Mouse (Mus musculus): ENCODE data around the gene Bri3bp. TPM values are rescaled to one million over a fixed set of nuclear protein-coding genes. Genes with fewer than 3 reads are reported as not detected.
"Not testable (repeated sequence)": the region's sequence is repeated elsewhere in the genome, so short reads cannot be mapped to it uniquely, and the experiment has no call there.

The Bri3bp gene
- polyA plus RNA-seq, 1 experiment from 2014 or later = 18.4 TPM

GRCm38 (mm10) chr5:125418636-125419035 is 22.7 kb upstream of the Bri3bp start:
- H3K4me1 ChIP-seq (ENCODE audit: control insufficient read depth, low read depth, low read length) = no peaks in the 10 kb centered on the region
- H3K27ac ChIP-seq (ENCODE audit: low read length) = no peak overlapping the region
- no peaks in the 10 kb centered on the region for H3K9me3 ChIP-seq (replicated peaks; ENCODE audit: control insufficient read depth, low read length)
- no peaks in the 10 kb centered on the region for H3K27me3 ChIP-seq (ENCODE audit: control insufficient read depth, insufficient read depth, low read depth, low read length)
- no peak for ATAC-seq (ENCODE audit: low read depth)
- WGBS (ENCODE audit: insufficient replicate concordance) = 79% methylated on average over 12 of the region's 12 CpGs
- H3K36me3 ChIP-seq (ENCODE audit: control insufficient read depth, insufficient read depth) = peaks cover 34% of the 10 kb centered on the region
- no peak overlapping the region for H3K4me3 ChIP-seq (ENCODE audit: low read depth, low read length)
- no peak overlapping the region for H3K9ac ChIP-seq (ENCODE audit: low read depth, low read length)
- no peak overlapping the region for H3K4me2 ChIP-seq (ENCODE audit: low read depth, low read length)

GRCm38 (mm10) chr5:125419124-125419523 is 22.2 kb upstream of the Bri3bp start:
- H3K36me3 ChIP-seq (ENCODE audit: control insufficient read depth, insufficient read depth) = peaks cover 38% of the 10 kb centered on the region
- 49% methylated on average over 11 of the region's 11 CpGs for WGBS (ENCODE audit: insufficient replicate concordance)

GRCm38 (mm10) chr5:125425698-125426276 is 15.6 kb upstream of the Bri3bp start:
- Histone ChIP-seq H3K9ac (ENCODE audit: low read depth, low read length) (no peak overlapping the region), H3K4me3 (ENCODE audit: low read depth, low read length) (no peak overlapping the region), H3K36me3 (ENCODE audit: control insufficient read depth, insufficient read depth) (peaks cover 48% of the 10 kb centered on the region), H3K4me1 (ENCODE audit: control insufficient read depth, low read depth, low read length) (no peaks in the 10 kb centered on the region), H3K4me2 (ENCODE audit: low read depth, low read length) (no peak overlapping the region), H3K27me3 (ENCODE audit: control insufficient read depth, insufficient read depth, low read depth, low read length) (no peaks in the 10 kb centered on the region), H3K27ac (ENCODE audit: low read length) (no peak overlapping the region), H3K9me3 (replicated peaks; ENCODE audit: control insufficient read depth, low read length) (no peaks in the 10 kb centered on the region)
- ATAC-seq (ENCODE audit: low read depth) = no peak
- WGBS (ENCODE audit: insufficient replicate concordance) = 74% methylated on average over 10 of the region's 10 CpGs

More at GRCm38 (mm10) chr5:125419124-125419523, 22.2 kb upstream of the Bri3bp start:
- 0 out of 2 replicates have a peak, but pooled peaks have one; percentile 3 for ATAC-seq (ENCODE audit: low read depth)
- Histone ChIP-seq H3K4me1 (ENCODE audit: control insufficient read depth, low read depth, low read length) (no peaks in the 10 kb centered on the region), H3K27me3 (ENCODE audit: control insufficient read depth, insufficient read depth, low read depth, low read length) (no peaks in the 10 kb centered on the region), H3K4me2 (ENCODE audit: low read depth, low read length) (no peak overlapping the region), H3K9me3 (replicated peaks; ENCODE audit: control insufficient read depth, low read length) (no peaks in the 10 kb centered on the region), H3K9ac (ENCODE audit: low read depth, low read length) (no peak overlapping the region), H3K4me3 (ENCODE audit: low read depth, low read length) (no peak overlapping the region), H3K27ac (ENCODE audit: low read length) (no peak overlapping the region)

- Histone ChIP-seq H3K4me1 (ENCODE audit: control insufficient read depth, low read depth, low read length) (no peaks in the 10 kb centered on the region), H3K9me3 (replicated peaks; ENCODE audit: control insufficient read depth, low read length) (no peaks in the 10 kb centered on the region), H3K9ac (ENCODE audit: low read depth, low read length) (no peak overlapping the region), H3K27ac (ENCODE audit: low read length) (no peak overlapping the region), H3K4me3 (ENCODE audit: low read depth, low read length) (no peak overlapping the region), H3K27me3 (ENCODE audit: control insufficient read depth, insufficient read depth, low read depth, low read length) (no peaks in the 10 kb centered on the region), H3K4me2 (ENCODE audit: low read depth, low read length) (no peak overlapping the region), H3K36me3 (ENCODE audit: control insufficient read depth, insufficient read depth) (peaks cover 53% of the 10 kb centered on the region)
- no peak for ATAC-seq (ENCODE audit: low read depth)
- 89% methylated on average over 10 of the region's 10 CpGs for WGBS (ENCODE audit: insufficient replicate concordance)
Observed at GRCm38 (mm10) chr5:125426343-125426742, 15.0 kb upstream of the Bri3bp start.

- not testable (repeated sequence) for H3K27ac ChIP-seq (ENCODE audit: low read length); H3K4me3 ChIP-seq (ENCODE audit: low read depth, low read length); H3K4me2 ChIP-seq (ENCODE audit: low read depth, low read length); H3K27me3 ChIP-seq (ENCODE audit: control insufficient read depth, insufficient read depth, low read depth, low read length); H3K9me3 ChIP-seq (replicated peaks; ENCODE audit: control insufficient read depth, low read length); ATAC-seq (ENCODE audit: low read depth); H3K9ac ChIP-seq (ENCODE audit: low read depth, low read length)
- 76% methylated on average over 2 of the region's 2 CpGs for WGBS (ENCODE audit: insufficient replicate concordance)
- Histone ChIP-seq H3K36me3 (ENCODE audit: control insufficient read depth, insufficient read depth) (peaks cover 20% of the 10 kb centered on the region), H3K4me1 (ENCODE audit: control insufficient read depth, low read depth, low read length) (peaks cover 17% of the 10 kb centered on the region)
Observed at GRCm38 (mm10) chr5:125432324-125432723, 9.0 kb upstream of the Bri3bp start.

GRCm38 (mm10) chr5:125433793-125434337 is 7.5 kb upstream of the Bri3bp start, which contains the start of gene Dhx37:
Gene Dhx37, minus strand, starts transcription at chr5:125434121.
- Histone ChIP-seq H3K27ac (ENCODE audit: low read length) (peak within 1 kb of the TSS; percentile 81), H3K4me3 (ENCODE audit: low read depth, low read length) (peak within 1 kb of the TSS; percentile 93), H3K9ac (ENCODE audit: low read depth, low read length) (peak within 1 kb of the TSS; percentile 93), H3K4me2 (ENCODE audit: low read depth, low read length) (peak within 1 kb of the TSS; percentile 99), H3K4me1 (ENCODE audit: control insufficient read depth, low read depth, low read length) (peaks cover 17% of the 10 kb centered on the region), H3K36me3 (ENCODE audit: control insufficient read depth, insufficient read depth) (peaks cover 16% of the 10 kb centered on the region), H3K9me3 (replicated peaks; ENCODE audit: control insufficient read depth, low read length) (no peaks in the 10 kb centered on the region), H3K27me3 (ENCODE audit: control insufficient read depth, insufficient read depth, low read depth, low read length) (no peaks in the 10 kb centered on the region)
- WGBS (ENCODE audit: insufficient replicate concordance) = under 1% methylated on average over 46 of the region's 46 CpGs
- ATAC-seq (ENCODE audit: low read depth) = peak; percentile 99

GRCm38 (mm10) chr5:125434347-125434746 is 7.0 kb upstream of the Bri3bp start:
- WGBS (ENCODE audit: insufficient replicate concordance) = 50% methylated on average over 15 of the region's 15 CpGs
- H3K9me3 ChIP-seq (replicated peaks; ENCODE audit: control insufficient read depth, low read length); H3K9ac ChIP-seq (ENCODE audit: low read depth, low read length); H3K27me3 ChIP-seq (ENCODE audit: control insufficient read depth, insufficient read depth, low read depth, low read length); ATAC-seq (ENCODE audit: low read depth): not testable (repeated sequence)
- H3K4me1 ChIP-seq (ENCODE audit: control insufficient read depth, low read depth, low read length) = peaks cover 17% of the 10 kb centered on the region
- H3K27ac ChIP-seq (ENCODE audit: low read length) = peak overlapping the region; percentile 81
- peak overlapping the region; percentile 99 for H3K4me2 ChIP-seq (ENCODE audit: low read depth, low read length)
- peaks cover 12% of the 10 kb centered on the region for H3K36me3 ChIP-seq (ENCODE audit: control insufficient read depth, insufficient read depth)
- H3K4me3 ChIP-seq (ENCODE audit: low read depth, low read length) = peak overlapping the region; percentile 93

GRCm38 (mm10) chr5:125440583-125441233 is 660 bp upstream of the Bri3bp start:
- Histone ChIP-seq H3K36me3 (ENCODE audit: control insufficient read depth, insufficient read depth) (no peaks in the 10 kb centered on the region; the same call in 1 of the 2 replicates), H3K4me3 (ENCODE audit: low read depth, low read length) (peak overlapping the region; percentile 95), H3K4me2 (ENCODE audit: low read depth, low read length) (peak overlapping the region; percentile 99), H3K27me3 (ENCODE audit: control insufficient read depth, insufficient read depth, low read depth, low read length) (no peaks in the 10 kb centered on the region), H3K4me1 (ENCODE audit: control insufficient read depth, low read depth, low read length) (peaks cover 22% of the 10 kb centered on the region), H3K9me3 (replicated peaks; ENCODE audit: control insufficient read depth, low read length) (no peaks in the 10 kb centered on the region), H3K27ac (ENCODE audit: low read length) (peak overlapping the region; percentile 61), H3K9ac (ENCODE audit: low read depth, low read length) (peak overlapping the region; percentile 84)
- WGBS (ENCODE audit: insufficient replicate concordance) = 2% methylated on average over 7 of the region's 7 CpGs
- no peak for ATAC-seq (ENCODE audit: low read depth)
